ENCODE assay signal across 18 mouse cellular contexts in genomic region chr8:125677484-125677883, GRCm38 (mm10). TPM values are rescaled to one million over a fixed set of nuclear protein-coding genes. Genes with fewer than 3 reads are reported as not detected.
"Had no signal": no experiment of that assay in that cellular context is flagged by ENCODE, and none has a peak within 500 bp of the region (broad histone marks: within the 10 kb centered on the region; RNA-seq: fewer than 3 reads in every experiment).

No protein-coding gene starts in this region.

- H3K27ac ChIP-seq: midbrain, embryonic 10.5 days; midbrain, embryonic 13.5 days; neural tube, embryonic 13.5 days; neural tube, embryonic 15.5 days had no signal

- H3K9ac ChIP-seq: lung, embryonic 14.5 days; midbrain, embryonic 13.5 days; neural tube, embryonic 13.5 days; neural tube, embryonic 15.5 days had no signal

- DNase-seq: lung, adult 18-20 months; lung, embryonic 14.5 days; lung, postnatal 10 days; lung, postnatal 4 days; retina, postnatal 1 day; right cerebral cortex, adult 18-20 months; right cerebral cortex, postnatal 25 days; right cerebral cortex, postnatal 4 days; spleen, adult 18-20 months; thymus, adult 18-20 months; thymus, postnatal 14 days; thymus, postnatal 36 days had no signal

- H3K4me3 ChIP-seq: midbrain, embryonic 10.5 days; midbrain, embryonic 13.5 days; myocyte; neural tube, embryonic 13.5 days; neural tube, embryonic 15.5 days had no signal

- H3K4me2 ChIP-seq: lung, embryonic 14.5 days; midbrain, embryonic 13.5 days; neural tube, embryonic 13.5 days; neural tube, embryonic 15.5 days had no signal

- ATAC-seq: midbrain, embryonic 13.5 days; midbrain, embryonic 16.5 days had no signal

- H3K36me3 ChIP-seq: midbrain, embryonic 13.5 days; neural tube, embryonic 13.5 days; neural tube, embryonic 15.5 days had no signal

- H3K9me3 ChIP-seq: midbrain, embryonic 13.5 days; neural tube, embryonic 13.5 days; neural tube, embryonic 15.5 days had no signal

- H3K27me3 ChIP-seq: neural tube, embryonic 13.5 days; neural tube, embryonic 15.5 days had no signal

RNA-seq across cellular contexts. Expression of gene Map10, which starts 7.9 kb away (rescaled TPM):
- polyA plus RNA-seq: myocyte had no signal
